In the genomic region with DNA sequence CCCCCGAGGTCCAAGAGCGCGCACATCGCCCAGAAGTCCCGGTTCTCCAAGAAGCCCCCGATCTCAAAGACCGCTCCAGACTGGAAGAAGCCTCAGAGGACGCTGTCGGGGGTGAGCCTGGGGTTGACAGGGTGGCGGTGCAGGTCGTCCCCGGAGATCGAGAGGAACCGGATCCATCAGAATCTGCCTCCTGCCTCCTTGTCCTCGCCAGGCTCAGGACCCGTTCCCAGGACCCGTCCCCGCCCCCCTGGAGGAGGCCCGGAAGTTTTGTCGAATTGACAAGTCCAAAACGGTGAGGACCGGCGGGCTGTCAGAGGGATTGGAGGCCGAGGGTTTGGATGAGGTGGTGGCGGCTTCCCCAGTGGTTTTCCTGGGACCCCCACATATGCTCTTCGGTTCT, we compare ENCODE assay signal across 8 mouse cellular contexts. TPM values are rescaled to one million over a fixed set of nuclear protein-coding genes. Genes with fewer than 3 reads are reported as not detected.
DNase-seq lines count a peak whose midpoint lies in the region; ATAC-seq lines count a peak whose summit lies in the region.

No protein-coding gene starts in this region.

- ATAC-seq in kidney, embryonic 14.5 days (ENCODE audit: low FRiP score, low TSS enrichment), result 0 out of 2 replicates have a peak, but pooled peaks have one; percentile 13
- ATAC-seq in forebrain, embryonic 15.5 days (replicated peaks), result no peak; the same call in 1 of the 2 replicates
- ATAC-seq in liver, embryonic 15.5 days (ENCODE audit: insufficient read depth), result no peak

- no peak overlapping the region for H3K27ac ChIP-seq in kidney, embryonic 14.5 days (ENCODE audit: low read depth, low read length)
- H3K27ac ChIP-seq in forebrain, embryonic 15.5 days (replicated peaks), result 0 out of 2 replicates have a peak overlapping the region, but pooled peaks have one; percentile 56
- no peak overlapping the region for H3K27ac ChIP-seq in liver, embryonic 15.5 days (replicated peaks)

- peak overlapping the region; percentile 91 for H3K4me2 ChIP-seq in kidney, embryonic 14.5 days (replicated peaks; ENCODE audit: low read depth, low read length)
- peak overlapping the region; percentile 95 for H3K4me2 ChIP-seq in forebrain, embryonic 15.5 days (replicated peaks)
- peak overlapping the region; percentile 98 for H3K4me2 ChIP-seq in liver, embryonic 15.5 days

- intact Hi-C loops in left cerebral cortex, postnatal 14 days (cut with DNase I), result no loop called here

- H3K9ac ChIP-seq in kidney, embryonic 14.5 days (ENCODE audit: low read depth, low read length), result peak overlapping the region; percentile 84
- H3K9ac ChIP-seq in forebrain, embryonic 15.5 days (replicated peaks), result peak overlapping the region; percentile 79
- peak overlapping the region; percentile 81 for H3K9ac ChIP-seq in liver, embryonic 15.5 days

- no peak for DNase-seq in kidney, adult 11 months
- DNase-seq in MN1 (ENCODE audit: low spot score) (peak; percentile 65), adipocyte (ENCODE audit: low spot score) (no peak)
- no peak for DNase-seq in left cerebral cortex, postnatal 14 days (ENCODE audit: low spot score in 2 of 2)
- no peak for DNase-seq in frontal cortex, postnatal 10 days (ENCODE audit: low spot score in 2 of 2)

- 3% methylated on average over 26 of the region's 26 CpGs for WGBS in kidney, embryonic 14.5 days
- 3% methylated on average over 26 of the region's 26 CpGs for WGBS in forebrain, embryonic 15.5 days
- under 1% methylated on average over 26 of the region's 26 CpGs for WGBS in liver, embryonic 15.5 days (ENCODE audit: insufficient replicate concordance)

- H3K27me3 ChIP-seq in kidney, embryonic 14.5 days (ENCODE audit: control insufficient read depth, insufficient read depth, low read length), result no peaks in the 10 kb centered on the region
- no peaks in the 10 kb centered on the region for H3K27me3 ChIP-seq in forebrain, embryonic 15.5 days
- H3K27me3 ChIP-seq in liver, embryonic 15.5 days, result no peaks in the 10 kb centered on the region

- H3K4me1 ChIP-seq in kidney, embryonic 14.5 days (ENCODE audit: control insufficient read depth, insufficient read depth, low read length), result peaks cover 15% of the 10 kb centered on the region
- peaks cover 26% of the 10 kb centered on the region for H3K4me1 ChIP-seq in forebrain, embryonic 15.5 days
- H3K4me1 ChIP-seq in liver, embryonic 15.5 days (replicated peaks), result peaks cover 31% of the 10 kb centered on the region

- peaks cover 46% of the 10 kb centered on the region for H3K36me3 ChIP-seq in kidney, embryonic 14.5 days (ENCODE audit: control insufficient read depth, insufficient read depth, low read length)
- peaks cover 45% of the 10 kb centered on the region for H3K36me3 ChIP-seq in forebrain, embryonic 15.5 days
- peaks cover 50% of the 10 kb centered on the region for H3K36me3 ChIP-seq in liver, embryonic 15.5 days (replicated peaks)

- peak overlapping the region; percentile 79 for H3K4me3 ChIP-seq in kidney, embryonic 14.5 days (ENCODE audit: low read length)
- H3K4me3 ChIP-seq in forebrain, embryonic 15.5 days, result peak overlapping the region; percentile 77
- H3K4me3 ChIP-seq in liver, embryonic 15.5 days (replicated peaks), result peak overlapping the region; percentile 89

- H3K9me3 ChIP-seq in kidney, embryonic 14.5 days (ENCODE audit: control insufficient read depth, low read length), result no peaks in the 10 kb centered on the region
- no peaks in the 10 kb centered on the region for H3K9me3 ChIP-seq in forebrain, embryonic 15.5 days
- H3K9me3 ChIP-seq in liver, embryonic 15.5 days (replicated peaks), result no peaks in the 10 kb centered on the region

RNA-seq across cellular contexts. Expression of a gene that starts 0.5 kb away (rescaled TPM):
- polyA plus RNA-seq in kidney, embryonic 14.5 days (2014; fragmentation: Nextera tagmentation; extraction: Ambion mirVana), result 26.5 and 37.8 TPM in 2 replicates
- polyA plus RNA-seq in forebrain, embryonic 15.5 days (2015; fragmentation: Nextera tagmentation; extraction: Ambion mirVana), result 31.0 and 33.4 TPM in 2 replicates
- 18.4 and 19.3 TPM in 2 replicates for polyA plus RNA-seq in liver, embryonic 15.5 days (2015; fragmentation: Nextera tagmentation; extraction: Ambion mirVana)
- total RNA-seq in left cerebral cortex, postnatal 14 days (2021), result 10 to 100 TPM; 14.1 to 17.2 TPM

RNA-seq across cellular contexts. Expression of a gene that starts 0.8 kb away (rescaled TPM):
- polyA plus RNA-seq in kidney, embryonic 14.5 days (2014; fragmentation: Nextera tagmentation; extraction: Ambion mirVana), result 169 and 211 TPM in 2 replicates
- polyA plus RNA-seq in forebrain, embryonic 15.5 days (2015; fragmentation: Nextera tagmentation; extraction: Ambion mirVana), result 198 and 212 TPM in 2 replicates
- polyA plus RNA-seq in liver, embryonic 15.5 days (2015; fragmentation: Nextera tagmentation; extraction: Ambion mirVana), result 89.6 and 96.8 TPM in 2 replicates
- total RNA-seq in left cerebral cortex, postnatal 14 days (2021), result 10 to 100 TPM; 88.3 to 99.4 TPM

RNA-seq across cellular contexts. Expression of a gene that starts 10.3 kb away (rescaled TPM):
- 2.8 and 3.3 TPM in 2 replicates for polyA plus RNA-seq in kidney, embryonic 14.5 days (2014; fragmentation: Nextera tagmentation; extraction: Ambion mirVana)
- 10.1 and 10.4 TPM in 2 replicates for polyA plus RNA-seq in forebrain, embryonic 15.5 days (2015; fragmentation: Nextera tagmentation; extraction: Ambion mirVana)
- polyA plus RNA-seq in liver, embryonic 15.5 days (2015; fragmentation: Nextera tagmentation; extraction: Ambion mirVana), result 2.4 and 2.5 TPM in 2 replicates
- 1 to 10 TPM; 5.6 to 8.1 TPM for total RNA-seq in left cerebral cortex, postnatal 14 days (2021)

RNA-seq across cellular contexts. Expression of a gene that starts 11.6 kb away (rescaled TPM):
- 26.3 and 28.2 TPM in 2 replicates for polyA plus RNA-seq in kidney, embryonic 14.5 days (2014; fragmentation: Nextera tagmentation; extraction: Ambion mirVana)
- 46.6 and 47.2 TPM in 2 replicates for polyA plus RNA-seq in forebrain, embryonic 15.5 days (2015; fragmentation: Nextera tagmentation; extraction: Ambion mirVana)
- 8.2 and 10.2 TPM in 2 replicates for polyA plus RNA-seq in liver, embryonic 15.5 days (2015; fragmentation: Nextera tagmentation; extraction: Ambion mirVana)
- 10 to 100 TPM; 65.1 to 68.3 TPM for total RNA-seq in left cerebral cortex, postnatal 14 days (2021)

RNA-seq across cellular contexts. Expression of a gene that starts 14.6 kb away (rescaled TPM):
- polyA plus RNA-seq in kidney, embryonic 14.5 days (2014; fragmentation: Nextera tagmentation; extraction: Ambion mirVana), result 24.9 and 40.8 TPM in 2 replicates
- polyA plus RNA-seq in forebrain, embryonic 15.5 days (2015; fragmentation: Nextera tagmentation; extraction: Ambion mirVana), result 75.8 and 79.7 TPM in 2 replicates
- polyA plus RNA-seq in liver, embryonic 15.5 days (2015; fragmentation: Nextera tagmentation; extraction: Ambion mirVana), result 23.3 and 24.6 TPM in 2 replicates
- total RNA-seq in left cerebral cortex, postnatal 14 days (2021), result 10 to 100 TPM; 80.3 to 83.6 TPM
